Mouse (Mus musculus): ENCODE data around the gene Olfr1441. TPM values are rescaled to one million over a fixed set of nuclear protein-coding genes. Genes with fewer than 3 reads are reported as not detected.

Olfr1441 gene
- polyA plus RNA-seq (2015; fragmentation: Nextera tagmentation; extraction: Ambion mirVana), result not detected in 2 replicates

- no peak for ATAC-seq
- no peak within 1 kb of the TSS for H3K9ac ChIP-seq (ENCODE audit: low read depth, low read length)
- H3K4me2 ChIP-seq (ENCODE audit: low read depth, low read length), result no peak within 1 kb of the TSS
- H3K36me3 ChIP-seq (ENCODE audit: control insufficient read depth, insufficient read depth, low read length), result no peaks in the 10 kb centered on the region
- H3K4me1 ChIP-seq (ENCODE audit: control insufficient read depth, insufficient read depth, low read length), result no peaks in the 10 kb centered on the region
- no peaks in the 10 kb centered on the region for H3K9me3 ChIP-seq (ENCODE audit: control insufficient read depth, low read length)
- no peaks in the 10 kb centered on the region for H3K27me3 ChIP-seq (replicated peaks; ENCODE audit: control insufficient read depth, insufficient read depth, low read length)
- no peak within 1 kb of the TSS for H3K27ac ChIP-seq (ENCODE audit: low read length)
- H3K4me3 ChIP-seq (ENCODE audit: low read length), result no peak within 1 kb of the TSS
These were observed at the start of gene Olfr1441 for GRCm38 (mm10) chr19:12417361-12417760. Gene Olfr1441 (plus strand): TSS chr19:12417433.

- no peak for ATAC-seq
- Histone ChIP-seq H3K4me3 (ENCODE audit: low read length) (no peak overlapping the region), H3K9me3 (ENCODE audit: control insufficient read depth, low read length) (no peaks in the 10 kb centered on the region), H3K27me3 (replicated peaks; ENCODE audit: control insufficient read depth, insufficient read depth, low read length) (no peaks in the 10 kb centered on the region), H3K4me2 (ENCODE audit: low read depth, low read length) (no peak overlapping the region), H3K4me1 (ENCODE audit: control insufficient read depth, insufficient read depth, low read length) (no peaks in the 10 kb centered on the region), H3K27ac (ENCODE audit: low read length) (no peak overlapping the region), H3K9ac (ENCODE audit: low read depth, low read length) (no peak overlapping the region), H3K36me3 (ENCODE audit: control insufficient read depth, insufficient read depth, low read length) (no peaks in the 10 kb centered on the region)
- WGBS, result 81% methylated on average over 3 of the region's 3 CpGs
These were observed 44.2 kb upstream of the Olfr1441 start for GRCm38 (mm10) chr19:12373004-12373403.

- H3K4me1 ChIP-seq (ENCODE audit: control insufficient read depth, insufficient read depth, low read length), result no peaks in the 10 kb centered on the region
- no peak overlapping the region for H3K9ac ChIP-seq (ENCODE audit: low read depth, low read length)
- no peaks in the 10 kb centered on the region for H3K36me3 ChIP-seq (ENCODE audit: control insufficient read depth, insufficient read depth, low read length)
- no peaks in the 10 kb centered on the region for H3K9me3 ChIP-seq (ENCODE audit: control insufficient read depth, low read length)
- H3K27me3 ChIP-seq (replicated peaks; ENCODE audit: control insufficient read depth, insufficient read depth, low read length), result no peaks in the 10 kb centered on the region
- H3K27ac ChIP-seq (ENCODE audit: low read length), result no peak overlapping the region
- 44% methylated on average over 2 of the region's 2 CpGs for WGBS
- no peak overlapping the region for H3K4me3 ChIP-seq (ENCODE audit: low read length)
- no peak overlapping the region for H3K4me2 ChIP-seq (ENCODE audit: low read depth, low read length)
- ATAC-seq, result no peak
These were observed 42.7 kb upstream of the Olfr1441 start for GRCm38 (mm10) chr19:12374465-12375025.

- H3K36me3 ChIP-seq (ENCODE audit: control insufficient read depth, insufficient read depth, low read length), result no peaks in the 10 kb centered on the region
- H3K4me2 ChIP-seq (ENCODE audit: low read depth, low read length), result no peak within 1 kb of the TSS
- ATAC-seq, result no peak
- 86% methylated on average over 2 of the region's 2 CpGs for WGBS
- no peak within 1 kb of the TSS for H3K27ac ChIP-seq (ENCODE audit: low read length)
- no peaks in the 10 kb centered on the region for H3K4me1 ChIP-seq (ENCODE audit: control insufficient read depth, insufficient read depth, low read length)
- no peaks in the 10 kb centered on the region for H3K9me3 ChIP-seq (ENCODE audit: control insufficient read depth, low read length)
- no peak within 1 kb of the TSS for H3K4me3 ChIP-seq (ENCODE audit: low read length)
- H3K27me3 ChIP-seq (replicated peaks; ENCODE audit: control insufficient read depth, insufficient read depth, low read length), result no peaks in the 10 kb centered on the region
- H3K9ac ChIP-seq (ENCODE audit: low read depth, low read length), result no peak within 1 kb of the TSS
These were observed 30.3 kb upstream of the Olfr1441 start, which contains the start of gene Olfr1440 for GRCm38 (mm10) chr19:12386979-12387378. Gene Olfr1440 (plus strand): TSS chr19:12387279.

GRCm38 (mm10) chr19:12413737-12414136 lies 3.5 kb upstream of the Olfr1441 start:
- Histone ChIP-seq H3K4me1 (ENCODE audit: control insufficient read depth, insufficient read depth, low read length) (no peaks in the 10 kb centered on the region), H3K4me2 (ENCODE audit: low read depth, low read length) (no peak overlapping the region), H3K4me3 (ENCODE audit: low read length) (no peak overlapping the region), H3K36me3 (ENCODE audit: control insufficient read depth, insufficient read depth, low read length) (no peaks in the 10 kb centered on the region), H3K9ac (ENCODE audit: low read depth, low read length) (no peak overlapping the region), H3K9me3 (ENCODE audit: control insufficient read depth, low read length) (no peaks in the 10 kb centered on the region), H3K27ac (ENCODE audit: low read length) (no peak overlapping the region), H3K27me3 (replicated peaks; ENCODE audit: control insufficient read depth, insufficient read depth, low read length) (no peaks in the 10 kb centered on the region)
- ATAC-seq, result no peak

- no peaks in the 10 kb centered on the region for H3K4me1 ChIP-seq (ENCODE audit: control insufficient read depth, insufficient read depth, low read length)
- H3K27ac ChIP-seq (ENCODE audit: low read length), result no peak overlapping the region
- no peak overlapping the region for H3K4me3 ChIP-seq (ENCODE audit: low read length)
- H3K9me3 ChIP-seq (ENCODE audit: control insufficient read depth, low read length), result no peaks in the 10 kb centered on the region
- no peak overlapping the region for H3K4me2 ChIP-seq (ENCODE audit: low read depth, low read length)
- H3K9ac ChIP-seq (ENCODE audit: low read depth, low read length), result no peak overlapping the region
- no peaks in the 10 kb centered on the region for H3K36me3 ChIP-seq (ENCODE audit: control insufficient read depth, insufficient read depth, low read length)
- 39% methylated on average over 3 of the region's 3 CpGs for WGBS
- H3K27me3 ChIP-seq (replicated peaks; ENCODE audit: control insufficient read depth, insufficient read depth, low read length), result no peaks in the 10 kb centered on the region
- peak; percentile 70 for ATAC-seq
These were observed 1.1 kb downstream of the Olfr1441 start for GRCm38 (mm10) chr19:12418312-12418711.

GRCm38 (mm10) chr19:12420555-12420954 lies 3.3 kb downstream of the Olfr1441 start:
- no peak for ATAC-seq
- WGBS, result 74% methylated on average over 6 of the region's 6 CpGs

GRCm38 (mm10) chr19:12421680-12422079 lies 4.4 kb downstream of the Olfr1441 start:
- Histone ChIP-seq H3K4me1 (ENCODE audit: control insufficient read depth, insufficient read depth, low read length) (no peaks in the 10 kb centered on the region), H3K27me3 (replicated peaks; ENCODE audit: control insufficient read depth, insufficient read depth, low read length) (no peaks in the 10 kb centered on the region), H3K4me3 (ENCODE audit: low read length) (no peak overlapping the region), H3K9me3 (ENCODE audit: control insufficient read depth, low read length) (no peaks in the 10 kb centered on the region), H3K9ac (ENCODE audit: low read depth, low read length) (no peak overlapping the region), H3K4me2 (ENCODE audit: low read depth, low read length) (no peak overlapping the region), H3K36me3 (ENCODE audit: control insufficient read depth, insufficient read depth, low read length) (no peaks in the 10 kb centered on the region), H3K27ac (ENCODE audit: low read length) (no peak overlapping the region)
- ATAC-seq, result no peak
- 91% methylated on average over 1 of the region's 1 CpGs for WGBS

More at GRCm38 (mm10) chr19:12420555-12420954, 3.3 kb downstream of the Olfr1441 start:
- Histone ChIP-seq H3K36me3 (ENCODE audit: control insufficient read depth, insufficient read depth, low read length) (no peaks in the 10 kb centered on the region), H3K9me3 (ENCODE audit: control insufficient read depth, low read length) (no peaks in the 10 kb centered on the region), H3K27ac (ENCODE audit: low read length) (no peak overlapping the region), H3K4me2 (ENCODE audit: low read depth, low read length) (no peak overlapping the region), H3K9ac (ENCODE audit: low read depth, low read length) (no peak overlapping the region), H3K4me3 (ENCODE audit: low read length) (no peak overlapping the region), H3K4me1 (ENCODE audit: control insufficient read depth, insufficient read depth, low read length) (no peaks in the 10 kb centered on the region), H3K27me3 (replicated peaks; ENCODE audit: control insufficient read depth, insufficient read depth, low read length) (no peaks in the 10 kb centered on the region)

- no peak overlapping the region for H3K4me3 ChIP-seq (ENCODE audit: low read length)
- H3K36me3 ChIP-seq (ENCODE audit: control insufficient read depth, insufficient read depth, low read length), result no peaks in the 10 kb centered on the region
- H3K27me3 ChIP-seq (replicated peaks; ENCODE audit: control insufficient read depth, insufficient read depth, low read length), result no peaks in the 10 kb centered on the region
- no peak for ATAC-seq
- H3K9me3 ChIP-seq (ENCODE audit: control insufficient read depth, low read length), result no peaks in the 10 kb centered on the region
- 74% methylated on average over 5 of the region's 5 CpGs for WGBS
- no peak overlapping the region for H3K27ac ChIP-seq (ENCODE audit: low read length)
- H3K4me2 ChIP-seq (ENCODE audit: low read depth, low read length), result no peak overlapping the region
- no peak overlapping the region for H3K9ac ChIP-seq (ENCODE audit: low read depth, low read length)
- no peaks in the 10 kb centered on the region for H3K4me1 ChIP-seq (ENCODE audit: control insufficient read depth, insufficient read depth, low read length)
These were observed 9.9 kb downstream of the Olfr1441 start for GRCm38 (mm10) chr19:12427101-12427500.

- no peak for ATAC-seq
- H3K27me3 ChIP-seq (replicated peaks; ENCODE audit: control insufficient read depth, insufficient read depth, low read length), result no peaks in the 10 kb centered on the region
- H3K36me3 ChIP-seq (ENCODE audit: control insufficient read depth, insufficient read depth, low read length), result no peaks in the 10 kb centered on the region
- WGBS, result 93% methylated on average over 6 of the region's 6 CpGs
- H3K27ac ChIP-seq (ENCODE audit: low read length), result no peak within 1 kb of the TSS
- no peaks in the 10 kb centered on the region for H3K4me1 ChIP-seq (ENCODE audit: control insufficient read depth, insufficient read depth, low read length)
- H3K9ac ChIP-seq (ENCODE audit: low read depth, low read length), result no peak within 1 kb of the TSS
- no peaks in the 10 kb centered on the region for H3K9me3 ChIP-seq (ENCODE audit: control insufficient read depth, low read length)
- H3K4me3 ChIP-seq (ENCODE audit: low read length), result no peak within 1 kb of the TSS
- H3K4me2 ChIP-seq (ENCODE audit: low read depth, low read length), result no peak within 1 kb of the TSS
These were observed 10.4 kb downstream of the Olfr1441 start, which contains the start of gene Pfpl for GRCm38 (mm10) chr19:12427605-12428004. Gene Pfpl (plus strand): TSS chr19:12427905.
